Comparison of ENCODE assay signal across 21 mouse cellular contexts in the genomic region with DNA sequence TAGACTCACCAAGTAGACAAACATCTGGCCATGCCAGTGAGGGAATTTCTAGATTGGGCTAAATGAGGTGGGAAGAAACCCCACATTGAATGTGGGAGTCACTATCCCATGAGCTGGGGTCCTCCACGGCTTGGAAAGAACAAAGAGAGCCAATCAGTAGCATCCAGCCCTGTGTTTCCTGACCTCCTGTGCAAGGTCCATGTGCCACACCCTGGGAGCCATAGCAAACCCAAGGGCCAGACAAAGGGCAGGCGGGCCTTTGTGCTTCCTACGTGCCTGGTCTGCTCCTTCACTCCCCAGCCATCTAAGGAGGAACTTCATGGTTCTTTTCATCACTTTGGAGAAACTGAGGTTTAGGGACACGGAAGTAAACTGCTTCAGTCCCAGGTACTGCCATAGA. TPM values are rescaled to one million over a fixed set of nuclear protein-coding genes. Genes with fewer than 3 reads are reported as not detected.
"Had no signal": no experiment of that assay in that cellular context is flagged by ENCODE, and none has a peak within 500 bp of the region (broad histone marks: within the 10 kb centered on the region; RNA-seq: fewer than 3 reads in every experiment).

No protein-coding gene starts in this region.

- ATAC-seq: liver, postnatal 0 days; lung, postnatal 0 days; midbrain, embryonic 13.5 days; midbrain, embryonic 16.5 days had no signal

- H3K9ac ChIP-seq: liver, postnatal 0 days; lung, embryonic 15.5 days; midbrain, embryonic 13.5 days; neural tube, embryonic 13.5 days; neural tube, embryonic 15.5 days had no signal

- H3K27me3 ChIP-seq: lung, embryonic 15.5 days; midbrain, embryonic 13.5 days; neural tube, embryonic 13.5 days; neural tube, embryonic 15.5 days had no signal

- H3K4me3 ChIP-seq: lung, embryonic 15.5 days; megakaryocyte, embryonic 14.5 days; midbrain, embryonic 13.5 days; myocyte; neural tube, embryonic 13.5 days; neural tube, embryonic 15.5 days had no signal

- H3K4me2 ChIP-seq: lung, embryonic 15.5 days; midbrain, embryonic 11.5 days; midbrain, embryonic 13.5 days; neural tube, embryonic 13.5 days; neural tube, embryonic 15.5 days had no signal

- H3K4me1 ChIP-seq: lung, embryonic 15.5 days; midbrain, embryonic 13.5 days; neural tube, embryonic 13.5 days; neural tube, embryonic 15.5 days had no signal

- H3K27ac ChIP-seq: lung, embryonic 15.5 days; macrophage; midbrain, embryonic 13.5 days; neural tube, embryonic 13.5 days; neural tube, embryonic 15.5 days had no signal

- H3K9me3 ChIP-seq: lung, embryonic 15.5 days; megakaryocyte, embryonic 14.5 days; midbrain, embryonic 13.5 days; neural tube, embryonic 13.5 days; neural tube, embryonic 15.5 days had no signal

- H3K36me3 ChIP-seq: lung, embryonic 15.5 days; midbrain, embryonic 13.5 days; neural tube, embryonic 13.5 days; neural tube, embryonic 15.5 days had no signal

- DNase-seq: liver, postnatal 0 days; lung, adult 2 months; lung, postnatal 14 days; retina, postnatal 1 day; right cerebral cortex, adult 18-20 months; right cerebral cortex, postnatal 25 days; right cerebral cortex, postnatal 4 days; spleen, adult 18-20 months; thymus, adult 18-20 months; thymus, postnatal 14 days; thymus, postnatal 36 days had no signal

RNA-seq across cellular contexts. Expression of a gene that starts 38.3 kb away (rescaled TPM):
- polyA plus RNA-seq: macrophage had no signal
